Mouse (Mus musculus) brown adipose tissue, adult 24 weeks (tissue): Measurements from ENCODE around the gene Ap2s1. TPM values are rescaled to one million over a fixed set of nuclear protein-coding genes. Genes with fewer than 3 reads are reported as not detected.

Experiments used
- polyA plus RNA-seq: library from polyadenylated mRNA; stranded (reverse); fragments of >200 nt; gene quantifications from 2 replicates; pipeline ENCODE4 v1.2.4, GENCODE M21; 2012; ENCODE audit not compliant: missing spikeins, insufficient read depth, insufficient read length

Ap2s1 gene
- polyA plus RNA-seq, 1 experiment: 80.6 TPM

Other genes starting within 250 kb of the Ap2s1 start
- 19.4 and 33.3 TPM in 2 replicates for gene Arhgap35, start 123.4 kb upstream of the Ap2s1 start, polyA plus RNA-seq
- gene Ceacam15, start 62.7 kb upstream of the Ap2s1 start, polyA plus RNA-seq: not detected in 2 replicates
- gene Ceacam9, start 16.5 kb upstream of the Ap2s1 start, polyA plus RNA-seq: not detected in 2 replicates
- gene Slc1a5, start 42.9 kb downstream of the Ap2s1 start, polyA plus RNA-seq: 297 and 414 TPM in 2 replicates
- 19.4 and 21.5 TPM in 2 replicates for gene Strn4, start 77.5 kb downstream of the Ap2s1 start, polyA plus RNA-seq
- 8.4 and 11.1 TPM in 2 replicates for gene Fkrp, start 78.3 kb downstream of the Ap2s1 start, polyA plus RNA-seq
- gene Prkd2, start 104.5 kb downstream of the Ap2s1 start, polyA plus RNA-seq: 8.5 and 11.3 TPM in 2 replicates
- gene Dact3, start 136.9 kb downstream of the Ap2s1 start, polyA plus RNA-seq: 0.79 and 2.1 TPM in 2 replicates
- not detected in 2 replicates for gene Gng8, start 153.4 kb downstream of the Ap2s1 start, polyA plus RNA-seq
- 1.9 and 2.8 TPM in 2 replicates for gene Ptgir, start 168.1 kb downstream of the Ap2s1 start, polyA plus RNA-seq
- 210 and 222 TPM in 2 replicates for gene Calm3, start 185.7 kb downstream of the Ap2s1 start, polyA plus RNA-seq
- gene Pnmal2, start 206.3 kb downstream of the Ap2s1 start, polyA plus RNA-seq: not detected in 2 replicates
- not detected in 2 replicates for gene Pnmal1, start 221.3 kb downstream of the Ap2s1 start, polyA plus RNA-seq
- gene Gm42372, start 244.7 kb downstream of the Ap2s1 start, polyA plus RNA-seq: not detected in 2 replicates